Mouse (Mus musculus): ENCODE results near the gene Rack1. TPM values are rescaled to one million over a fixed set of nuclear protein-coding genes. Genes with fewer than 3 reads are reported as not detected.

Rack1 gene
- total and polyA plus RNA-seq, 3 experiments, result 3,744 to 6,330 (median 5,265) TPM

- peak; percentile 91 for TF ChIP-seq MAZ (IDR thresholded peaks at IDR 0.05; ENCODE audit: low read depth, low read length)
- no peak for TF ChIP-seq GABPA (IDR thresholded peaks at IDR 0.05; ENCODE audit: insufficient replicate concordance, low read depth, low read length)
- TF ChIP-seq CTCF (conservative IDR thresholded peaks at IDR 0.05 in 1 of 2, IDR thresholded peaks at IDR 0.05 in 1 of 2; ENCODE audit: low read depth in 2 of 2, low read length in 2 of 2), result no peak
- peak; percentile 95 for TF ChIP-seq SIN3A (IDR thresholded peaks at IDR 0.05; ENCODE audit: low read length)
- TF ChIP-seq TCF12 (IDR thresholded peaks at IDR 0.05; ENCODE audit: low read depth, low read length), result peak; percentile 93
- TF ChIP-seq ELF1 (IDR thresholded peaks at IDR 0.05; ENCODE audit: low read depth, low read length), result peak; percentile 96
- TF ChIP-seq ZC3H11A (IDR thresholded peaks at IDR 0.05; ENCODE audit: low read depth, low read length), result no peak
- TF ChIP-seq JUN (IDR thresholded peaks at IDR 0.05; ENCODE audit: insufficient read depth, low read depth, low read length), result no peak; the same call in 1 of the 2 replicates
- peak; percentile 96 for TF ChIP-seq IRF4 (IDR thresholded peaks at IDR 0.05; ENCODE audit: low read depth, low read length)
- peak; percentile 88 for TF ChIP-seq MYC (IDR thresholded peaks at IDR 0.05; ENCODE audit: low read depth, low read length)
- TF ChIP-seq ZNF384 (IDR thresholded peaks at IDR 0.05; ENCODE audit: low read depth, low read length), result peak; percentile 46; the same call in 1 of the 2 replicates
- TF ChIP-seq MAX (IDR thresholded peaks at IDR 0.05; ENCODE audit: low read length), result peak; percentile 87
- no peak for TF ChIP-seq CHD1 (IDR thresholded peaks at IDR 0.05; ENCODE audit: low read depth, low read length)
- TF ChIP-seq ZMIZ1 (IDR thresholded peaks at IDR 0.05; ENCODE audit: low read depth, low read length), result peak; percentile 56
- TF ChIP-seq ETS1 (conservative IDR thresholded peaks at IDR 0.05; ENCODE audit: low read depth, low read length), result peak; percentile 92
- TF ChIP-seq SMC3 (IDR thresholded peaks at IDR 0.05; ENCODE audit: low read depth, low read length), result peak; percentile 18; the same call in 1 of the 2 replicates
- peak; percentile 33; the same call in 1 of the 2 replicates for TF ChIP-seq NRF1 (IDR thresholded peaks at IDR 0.05; ENCODE audit: low read depth, low read length)
- TF ChIP-seq UBTF (IDR thresholded peaks at IDR 0.05; ENCODE audit: low read depth, low read length), result no peak
- peak; percentile 74 for TF ChIP-seq NELFE (IDR thresholded peaks at IDR 0.05; ENCODE audit: low read depth, low read length)
- TF ChIP-seq POLR2AphosphoS2 (IDR thresholded peaks at IDR 0.05; ENCODE audit: low read depth, low read length), result no peak
- TF ChIP-seq MXI1 (IDR thresholded peaks at IDR 0.05; ENCODE audit: low read depth, low read length), result peak; percentile 84
Observed at GRCm38 (mm10) chr11:48787455-48788211, 12.5 kb upstream of the Rack1 start (continued).

- no peaks in the 10 kb centered on the region for H3K27me3 ChIP-seq (replicated peaks)
- H3K4me2 ChIP-seq (ENCODE audit: insufficient read depth, low read depth, poor library complexity, severe bottlenecking), result peak overlapping the region; percentile 92
- dilution Hi-C loops (cut with MboI; ENCODE audit: extremely low pct_ligation_motif_present, extremely low pct_unique_long_range_greater_than_20kb, low sequenced_read_pairs) (no loop called here), in situ Hi-C loops (cut with MboI; ENCODE audit: low pct_ligation_motif_present, low pct_unique_long_range_greater_than_20kb, low sequenced_read_pairs) (loop anchor here (5.0 to 10.0 kb wide), 2 partner anchors 69 to 476 kb away; no protein-coding TSS in a partner anchor)
- H3K4me1 ChIP-seq (ENCODE audit: control insufficient read depth in 1 of 2, insufficient read depth in 2 of 2), result peaks cover 4 to 23% of the 10 kb centered on the region in 2 experiments
- H3K9ac ChIP-seq (ENCODE audit: insufficient read depth, low read depth), result peak overlapping the region; percentile 65
- peak overlapping the region; percentile 44 to 54 (median 45) for H3K4me3 ChIP-seq (replicated peaks in 1 of 3; ENCODE audit: low read depth in 2 of 3, low read length in 2 of 3, poor library complexity in 1 of 3)
- H3K27ac ChIP-seq (ENCODE audit: insufficient read depth, low read depth), result peak overlapping the region; percentile 34; the same call in 1 of the 2 replicates
- no peaks in the 10 kb centered on the region for H3K79me2 ChIP-seq (replicated peaks; ENCODE audit: control insufficient read depth, extremely low read depth, insufficient read depth, poor library complexity, severe bottlenecking)
- peaks cover 3 to 12% of the 10 kb centered on the region in 2 experiments for H3K36me3 ChIP-seq (replicated peaks in 1 of 2; ENCODE audit: control insufficient read depth in 1 of 2, insufficient read depth in 1 of 2, low read length in 1 of 2)
- no peaks in the 10 kb centered on the region for H3K9me3 ChIP-seq (replicated peaks; ENCODE audit: low read length)
- DNase-seq (ENCODE audit: extremely low read depth), result peak; percentile 97
- TF ChIP-seq RCOR1 (conservative IDR thresholded peaks at IDR 0.05; ENCODE audit: low read depth, low read length) (0 out of 2 replicates have a peak, but pooled peaks have one; percentile 46), JUND (conservative IDR thresholded peaks at IDR 0.05; ENCODE audit: low read depth, low read length) (peak; percentile 57; the same call in 1 of the 2 replicates), IRF4 (IDR thresholded peaks at IDR 0.05; ENCODE audit: low read depth, low read length) (peak; percentile 54; the same call in 1 of the 2 replicates), MAX (IDR thresholded peaks at IDR 0.05; ENCODE audit: low read length) (peak; percentile 88; the same call in 1 of the 2 replicates), HCFC1 (IDR thresholded peaks at IDR 0.05; ENCODE audit: low read depth, low read length) (peak; percentile 60), ZNF384 (IDR thresholded peaks at IDR 0.05; ENCODE audit: low read depth, low read length) (peak; percentile 79), CTCF (conservative IDR thresholded peaks at IDR 0.05 in 1 of 2, IDR thresholded peaks at IDR 0.05 in 1 of 2; ENCODE audit: low read depth in 2 of 2, low read length in 2 of 2) (peak; percentile 50 to 88), MEF2A (IDR thresholded peaks at IDR 0.05; ENCODE audit: borderline replicate concordance, low read depth, low read length) (peak; percentile 74), NELFE (IDR thresholded peaks at IDR 0.05; ENCODE audit: low read depth, low read length) (peak; percentile 47), RAD21 (IDR thresholded peaks at IDR 0.05; ENCODE audit: low read depth, low read length) (peak; percentile 60), POLR2A (IDR thresholded peaks at IDR 0.05; ENCODE audit: low read depth, low read length) (peak; percentile 49; the same call in 1 of the 2 replicates), TCF12 (IDR thresholded peaks at IDR 0.05; ENCODE audit: low read depth, low read length) (no peak; the same call in 1 of the 2 replicates), MXI1 (IDR thresholded peaks at IDR 0.05; ENCODE audit: low read depth, low read length) (0 out of 2 replicates have a peak, but pooled peaks have one; percentile 32), SIN3A (IDR thresholded peaks at IDR 0.05; ENCODE audit: low read length) (peak; percentile 55; the same call in 1 of the 2 replicates), E2F4 (IDR thresholded peaks at IDR 0.05; ENCODE audit: insufficient replicate concordance, low read depth, low read length) (0 out of 2 replicates have a peak, but pooled peaks have one; percentile 15), ZKSCAN1 (IDR thresholded peaks at IDR 0.05; ENCODE audit: borderline replicate concordance, low read depth, low read length) (no peak), ELF1 (IDR thresholded peaks at IDR 0.05; ENCODE audit: low read depth, low read length) (peak; percentile 44; the same call in 1 of the 2 replicates), EP300 (IDR thresholded peaks at IDR 0.05; ENCODE audit: low read length) (peak; percentile 16; the same call in 1 of the 2 replicates), MAZ (IDR thresholded peaks at IDR 0.05; ENCODE audit: low read depth, low read length) (peak; percentile 76; the same call in 1 of the 2 replicates), SMC3 (IDR thresholded peaks at IDR 0.05; ENCODE audit: low read depth, low read length) (peak; percentile 80)
Observed at GRCm38 (mm10) chr11:48788311-48789089, 11.6 kb upstream of the Rack1 start.
